Mouse (Mus musculus): Measurements from ENCODE around the gene Myh9. TPM values are rescaled to one million over a fixed set of nuclear protein-coding genes. Genes with fewer than 3 reads are reported as not detected.
A peak's percentile ranks its signal among the peaks of the same experiment; 100 is the strongest.

Gene Myh9
- total RNA-seq, 2 experiments from 2014 or later: 96.9 to 111 TPM

DNA sequence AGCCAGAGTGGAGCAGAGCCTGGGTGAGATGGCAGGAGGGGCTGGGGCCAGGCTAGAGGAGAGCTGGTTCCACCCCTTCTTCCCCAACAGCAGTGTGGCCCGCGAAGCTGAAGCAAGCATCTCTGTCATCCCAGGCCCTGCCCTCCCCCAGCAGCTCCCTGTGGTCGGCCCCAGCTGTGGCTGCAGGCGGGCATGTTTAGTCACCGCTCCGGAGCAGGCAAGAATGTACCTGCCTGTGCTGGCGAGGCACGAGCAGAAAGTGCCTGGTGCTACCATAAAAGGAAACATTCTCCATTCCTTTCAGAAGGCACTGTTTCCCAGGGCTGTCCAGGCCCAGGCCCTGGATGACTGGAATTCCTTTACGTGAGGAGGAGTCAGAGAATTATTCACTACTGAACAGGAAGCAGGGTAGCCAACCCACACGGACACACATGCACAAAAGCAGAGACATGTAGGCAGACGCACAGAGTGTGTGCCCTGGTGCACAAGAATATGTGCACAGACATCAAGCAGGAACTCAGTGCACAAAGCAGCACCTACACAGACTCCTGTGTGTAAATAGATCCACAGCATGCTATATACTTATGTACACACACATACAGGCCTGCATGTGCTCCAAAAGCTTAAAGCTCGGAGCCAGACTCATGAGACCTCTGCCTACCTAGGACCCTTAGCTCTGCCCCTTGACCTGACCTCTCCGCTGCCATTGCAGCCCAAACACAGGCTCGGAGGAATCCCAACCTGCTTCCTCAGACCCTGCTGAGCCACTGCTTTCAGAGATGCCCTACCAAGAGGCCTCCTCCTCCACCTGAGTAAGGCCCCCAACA is 43.1 kb downstream of the Myh9 start:
- peak; percentile 47 for DNase-seq
- intact Hi-C loops (cut with DNase I; ENCODE audit: low total_unique reads): no loop called here

DNA sequence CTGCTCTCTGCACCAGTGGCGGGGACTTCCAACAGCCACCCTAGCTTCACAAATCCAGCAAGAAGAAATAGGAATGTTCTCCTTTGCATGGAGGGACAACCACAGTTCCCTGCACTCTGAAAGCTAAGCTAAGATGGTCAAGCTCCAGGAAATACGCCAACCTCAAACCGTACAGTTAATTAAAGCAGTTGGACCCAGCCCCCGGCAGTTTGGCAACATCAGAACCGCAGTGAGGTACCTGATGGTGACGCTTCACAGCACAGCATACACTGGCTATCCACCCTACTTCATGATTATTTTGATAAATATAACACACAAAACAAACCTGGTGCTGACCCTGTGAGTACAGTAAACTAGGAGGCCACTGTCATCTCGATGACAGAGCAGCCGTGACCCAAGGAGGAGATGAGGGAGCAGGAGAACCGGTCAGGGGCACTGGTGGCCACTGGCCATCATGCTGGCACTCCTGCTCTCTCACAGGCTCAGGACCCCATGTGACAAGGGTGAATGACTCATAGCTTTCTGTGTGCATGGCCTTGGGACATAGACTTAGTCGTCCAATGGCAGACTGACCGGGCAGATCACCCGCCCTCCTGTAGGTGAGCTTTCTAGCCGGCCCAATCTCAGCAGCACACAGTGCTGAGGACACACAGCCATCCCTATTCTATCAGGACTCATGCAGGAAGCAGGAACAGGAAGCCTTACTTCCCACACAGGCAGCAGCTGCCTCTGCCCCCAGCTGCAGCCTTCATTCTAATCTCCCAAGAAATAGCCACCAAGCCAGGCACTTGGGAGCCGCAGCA is 44.2 kb downstream of the Myh9 start:
- intact Hi-C loops (cut with DNase I; ENCODE audit: low total_unique reads): no loop called here
- no peak for DNase-seq

DNA sequence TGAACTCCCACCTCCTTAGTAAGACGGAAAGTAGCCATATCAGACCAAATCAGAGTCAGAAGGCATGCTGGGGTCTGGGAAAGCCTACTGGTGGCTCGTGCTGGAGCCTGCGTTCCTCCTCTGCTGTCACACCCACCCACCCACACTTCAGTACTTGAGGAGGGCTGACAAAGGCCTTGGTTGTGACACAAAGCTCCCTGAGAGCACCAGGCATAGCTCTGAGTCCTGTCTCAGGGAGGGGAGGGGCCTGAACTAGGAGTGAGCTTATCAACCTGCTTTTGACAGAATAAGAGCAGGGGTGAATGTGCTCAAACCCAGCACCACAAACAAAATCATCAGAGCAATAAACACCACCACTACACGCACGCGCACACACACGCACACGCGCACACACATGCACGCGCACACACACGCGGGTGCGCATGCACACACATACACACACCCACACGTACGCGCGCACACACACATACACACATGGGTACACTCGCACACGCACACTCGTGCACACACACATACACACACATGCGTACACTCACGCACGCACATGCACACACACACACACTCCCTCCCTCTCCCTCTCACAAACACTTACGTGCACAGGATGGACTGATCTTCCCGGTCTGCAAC is 45.5 kb downstream of the Myh9 start:
- intact Hi-C loops (cut with DNase I; ENCODE audit: low total_unique reads): no loop called here
- no peak for DNase-seq

DNA sequence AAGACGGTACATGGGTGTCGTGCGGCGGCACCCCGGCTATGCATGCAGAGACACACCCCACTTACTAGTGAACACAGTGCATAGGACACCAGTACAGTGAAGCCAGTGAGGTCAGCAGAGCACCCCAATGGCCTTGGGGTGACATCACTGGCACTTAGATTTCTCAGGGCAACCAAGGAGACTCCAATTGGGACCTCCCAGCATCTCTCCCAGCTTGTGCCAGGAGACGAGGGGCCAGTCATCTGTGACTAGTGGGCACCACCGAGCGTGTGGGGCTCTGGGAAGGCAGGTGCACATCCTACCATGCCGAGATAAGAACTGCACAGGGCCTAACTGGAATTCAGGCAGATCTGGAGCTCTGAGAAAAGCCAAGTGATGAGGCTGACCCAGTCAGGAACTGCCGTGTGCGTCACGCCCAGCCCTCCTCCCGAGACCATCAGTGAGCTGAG is 47.0 kb downstream of the Myh9 start:
- no peak for DNase-seq
- intact Hi-C loops (cut with DNase I; ENCODE audit: low total_unique reads): no loop called here

DNA sequence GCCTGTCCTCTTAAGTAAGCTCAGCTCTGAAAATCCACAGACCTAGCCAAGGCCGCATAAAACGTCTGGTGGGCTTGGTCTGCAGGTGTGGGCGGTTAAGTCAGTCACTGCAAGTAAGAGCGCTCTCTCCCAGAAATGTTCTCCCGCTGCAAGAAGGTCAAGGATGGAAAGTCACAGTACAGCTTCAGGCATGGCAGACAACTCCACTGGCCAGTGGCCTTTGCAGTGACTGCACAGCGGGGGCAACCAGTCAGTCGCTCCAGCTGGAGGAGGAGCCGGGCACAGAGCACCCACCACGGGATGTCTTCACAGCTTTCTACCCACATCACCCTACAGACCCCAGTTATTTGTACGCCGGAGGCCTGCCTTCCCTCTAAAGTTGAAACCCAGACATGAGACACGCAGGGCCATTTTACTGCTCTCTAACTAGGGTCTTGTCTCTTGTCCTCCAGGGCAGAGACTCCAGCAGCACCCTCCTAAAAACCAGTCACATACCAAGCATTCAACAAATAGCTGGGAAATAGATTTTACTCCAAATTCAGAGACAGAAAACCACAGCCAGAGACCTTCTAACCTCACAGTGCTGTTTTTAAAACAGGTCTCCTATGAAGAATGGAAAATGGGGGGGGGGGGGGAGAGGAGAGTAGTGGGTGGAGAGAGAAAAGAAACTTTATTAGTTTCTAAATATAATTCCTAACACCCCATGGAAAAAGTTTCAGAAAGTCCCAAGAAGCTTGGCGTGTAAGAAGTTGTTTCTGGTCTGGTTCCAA is 47.7 kb downstream of the Myh9 start:
- DNase-seq: no peak
- intact Hi-C loops (cut with DNase I; ENCODE audit: low total_unique reads): no loop called here

DNA sequence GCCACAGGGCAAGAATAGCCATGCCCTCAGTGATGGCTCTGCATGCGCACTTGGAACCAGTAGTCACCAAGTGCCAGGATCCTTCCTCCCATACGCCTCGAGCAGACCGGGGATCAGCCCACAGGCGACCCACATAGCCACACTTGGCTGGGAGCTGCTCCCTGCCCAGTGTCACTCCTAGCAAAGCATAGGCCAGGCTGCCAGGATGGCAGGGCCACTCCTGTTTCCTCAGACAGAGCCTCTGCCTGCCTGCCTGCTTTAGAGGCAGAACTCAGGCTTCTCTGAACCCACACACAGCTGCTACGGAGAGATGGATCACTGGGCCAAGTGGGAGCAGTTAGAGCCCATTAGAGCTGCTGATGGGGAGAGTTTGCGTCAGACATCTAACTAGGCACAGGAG is 48.4 kb downstream of the Myh9 start:
- intact Hi-C loops (cut with DNase I; ENCODE audit: low total_unique reads): no loop called here
- peak; percentile 50 for DNase-seq

DNA sequence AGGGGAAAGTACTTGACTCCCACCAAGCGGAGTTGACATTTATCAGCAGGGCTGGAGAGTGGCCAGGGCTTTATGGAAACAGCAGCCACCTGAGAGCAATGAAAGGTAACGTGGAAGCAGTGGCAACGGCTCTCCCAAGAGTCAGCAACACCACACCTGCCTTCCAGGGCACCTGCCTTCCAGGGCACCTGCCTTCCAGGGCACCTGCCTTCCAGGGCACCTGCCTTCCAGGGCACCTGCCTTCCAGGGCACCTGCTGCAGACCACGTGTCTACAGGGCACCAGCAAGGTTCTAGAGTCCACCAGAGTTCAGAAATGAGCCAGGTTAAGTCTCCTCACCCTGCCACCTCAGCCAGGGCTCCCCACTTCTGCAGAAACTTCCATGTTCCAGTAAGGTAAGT is 48.9 kb downstream of the Myh9 start:
- intact Hi-C loops (cut with DNase I; ENCODE audit: low total_unique reads): no loop called here
- no peak for DNase-seq

DNA sequence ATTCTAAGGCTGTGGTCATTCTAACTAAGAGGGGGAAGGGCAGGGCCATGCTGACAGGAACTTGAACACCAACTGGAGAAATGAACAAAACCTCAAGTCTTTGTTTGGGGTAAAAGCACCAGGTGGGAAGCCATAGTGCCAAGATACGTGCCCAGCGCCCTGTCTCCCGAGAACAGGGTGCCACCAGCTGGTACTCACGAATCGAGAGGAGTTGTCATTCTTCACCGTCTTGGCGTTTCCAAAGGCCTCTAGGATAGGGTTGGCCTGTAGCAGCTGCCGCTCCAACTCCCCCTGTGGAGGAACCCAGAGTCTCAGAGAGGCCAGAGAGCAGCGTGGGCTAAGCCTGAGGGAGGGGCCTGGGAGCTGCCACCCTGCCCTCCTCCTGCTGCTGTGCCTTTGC is 49.9 kb downstream of the Myh9 start:
- DNase-seq: no peak
- intact Hi-C loops (cut with DNase I; ENCODE audit: low total_unique reads): no loop called here

DNA sequence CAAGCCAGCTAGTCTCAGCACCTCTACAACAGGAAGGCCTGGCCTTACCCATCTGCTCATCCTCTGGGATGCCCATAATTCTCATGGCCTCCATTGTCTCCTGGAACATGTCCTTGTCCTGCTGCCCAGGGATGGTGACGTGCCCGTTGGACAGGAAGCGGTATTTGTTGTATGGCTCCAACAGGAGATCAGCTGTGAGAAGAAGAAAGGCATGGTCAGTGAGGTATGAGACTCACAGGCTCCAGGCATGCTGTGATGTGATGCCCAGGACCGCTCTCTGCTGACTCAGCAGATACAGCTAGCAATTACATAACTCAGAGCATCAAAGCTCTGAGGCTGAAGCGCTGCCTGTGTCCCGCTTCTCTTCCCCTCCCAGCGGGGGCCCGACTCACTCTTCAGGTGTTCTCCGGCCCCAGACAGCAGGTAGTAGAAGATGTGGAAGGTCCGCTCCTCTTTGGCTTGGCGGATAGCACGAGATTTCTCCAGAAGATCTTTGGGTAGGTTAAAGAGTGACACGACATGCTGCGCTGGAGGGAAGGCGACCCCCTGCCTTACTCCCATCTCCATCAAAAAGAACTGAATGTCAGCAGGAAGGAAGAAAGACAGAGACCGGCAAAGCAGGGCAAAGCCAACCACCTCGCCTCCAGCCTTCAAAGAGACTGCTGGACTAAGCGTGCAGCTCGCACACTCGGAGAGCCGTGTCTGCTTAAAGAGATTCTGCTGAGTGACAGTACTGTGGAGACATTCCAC is 51.1 kb downstream of the Myh9 start:
- intact Hi-C loops (cut with DNase I; ENCODE audit: low total_unique reads): no loop called here
- DNase-seq: no peak

DNA sequence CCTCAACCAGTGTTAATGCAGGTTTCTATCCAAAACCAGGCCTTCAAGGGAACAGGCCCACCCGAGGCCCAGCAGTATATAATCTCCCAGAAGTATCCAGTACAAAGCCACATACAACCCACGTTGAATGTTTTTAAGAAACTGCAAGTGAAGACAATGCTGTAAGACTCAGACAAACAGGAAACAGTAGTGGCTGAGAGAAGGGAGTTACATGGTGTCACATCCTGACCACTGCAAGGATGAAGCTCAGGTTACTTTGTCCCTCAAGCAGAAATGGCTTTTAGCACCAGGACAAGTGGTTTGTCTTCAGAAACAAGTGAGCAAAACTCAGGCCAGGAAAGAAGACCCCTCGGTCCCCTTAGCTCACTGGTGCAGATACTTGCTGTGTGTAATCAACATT is 52.8 kb downstream of the Myh9 start:
- intact Hi-C loops (cut with DNase I; ENCODE audit: low total_unique reads): loop anchor here (10.0 kb wide), 1 partner anchor 46 kb away; no protein-coding TSS in a partner anchor
- DNase-seq: no peak

DNA sequence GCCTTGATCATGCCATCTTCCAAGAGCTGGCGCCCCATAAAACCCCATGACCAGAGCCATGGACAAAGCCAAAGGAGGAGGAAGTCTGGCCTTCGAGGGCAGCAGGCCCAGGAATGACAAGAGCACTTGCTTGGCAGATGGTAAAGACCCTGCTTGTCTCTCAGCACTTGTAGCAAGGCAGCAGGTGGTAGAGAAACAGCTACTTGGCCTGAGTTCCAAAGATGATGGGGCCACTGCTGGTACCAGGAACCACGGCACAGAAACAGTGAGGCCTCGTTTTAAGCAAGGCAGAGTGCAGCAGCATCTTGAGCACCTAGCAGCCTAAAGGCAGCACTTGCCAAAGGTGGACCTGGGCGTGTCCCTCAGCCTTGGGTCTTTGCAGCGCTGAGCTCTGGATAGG is 53.6 kb downstream of the Myh9 start:
- intact Hi-C loops (cut with DNase I; ENCODE audit: low total_unique reads): loop anchor here (10.0 kb wide), 1 partner anchor 46 kb away; no protein-coding TSS in a partner anchor
- no peak for DNase-seq

DNA sequence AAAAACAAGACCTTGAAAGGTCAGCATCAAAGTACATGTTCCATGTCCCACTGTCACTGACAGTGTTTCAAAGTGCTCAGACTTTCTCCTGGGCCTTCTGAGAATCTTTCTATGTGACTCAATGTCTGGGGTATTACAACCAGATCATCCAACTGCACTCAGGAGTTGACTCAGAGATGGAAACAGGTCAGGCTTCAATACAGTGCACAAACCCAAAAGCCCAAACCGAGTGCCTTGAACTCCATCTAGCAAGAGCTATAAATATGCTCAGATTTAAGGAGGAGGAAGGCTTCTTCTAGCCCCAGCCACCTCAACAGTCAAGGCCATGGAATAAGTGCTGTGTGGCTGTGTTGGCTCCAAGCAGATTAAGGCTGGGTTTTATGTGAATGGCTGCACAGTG is 56.2 kb downstream of the Myh9 start:
- DNase-seq: no peak
- intact Hi-C loops (cut with DNase I; ENCODE audit: low total_unique reads): loop anchor here (10.0 kb wide), 1 partner anchor 49 kb away; no protein-coding TSS in a partner anchor

DNA sequence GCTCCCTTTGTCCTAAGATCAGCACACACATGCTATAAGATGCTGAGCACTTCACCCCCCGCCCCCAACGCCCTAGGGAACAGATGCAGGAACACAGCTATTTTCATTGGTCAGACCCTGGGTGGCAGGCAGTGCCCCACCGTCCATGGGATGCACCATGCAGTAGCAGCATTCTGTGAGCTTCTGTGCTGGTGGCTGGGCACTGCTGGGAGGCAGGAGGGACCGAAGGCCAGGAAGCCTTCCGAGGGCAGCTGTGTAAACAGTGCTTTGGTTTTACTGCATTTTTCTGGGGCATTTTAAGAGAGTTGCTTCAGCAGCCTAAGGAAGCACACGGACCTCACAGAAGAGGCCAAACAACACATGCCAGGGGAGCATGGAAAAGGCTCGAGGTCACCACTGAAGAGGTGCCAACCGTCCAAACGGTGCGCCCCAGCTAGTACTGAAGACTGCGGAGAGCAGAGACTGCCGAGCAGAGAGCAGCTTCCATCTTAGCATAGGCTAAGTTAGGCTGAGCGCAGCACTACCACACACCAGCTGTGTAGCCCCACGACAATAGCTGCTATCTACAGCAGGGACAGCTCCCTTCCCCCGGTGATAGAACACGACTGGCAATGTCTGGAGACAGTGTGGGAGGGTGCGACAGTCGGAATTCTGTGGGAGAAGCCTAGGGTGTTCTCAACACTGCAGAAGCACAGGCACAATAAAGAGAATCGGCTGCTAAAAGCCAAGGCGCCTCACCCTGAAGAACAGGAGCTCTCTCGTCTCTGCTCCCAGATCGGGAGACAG is 57.7 kb downstream of the Myh9 start:
- intact Hi-C loops (cut with DNase I; ENCODE audit: low total_unique reads): loop anchor here (5.0 to 10.0 kb wide), 2 partner anchors 51 to 133 kb away; no protein-coding TSS in a partner anchor
- DNase-seq: no peak

DNA sequence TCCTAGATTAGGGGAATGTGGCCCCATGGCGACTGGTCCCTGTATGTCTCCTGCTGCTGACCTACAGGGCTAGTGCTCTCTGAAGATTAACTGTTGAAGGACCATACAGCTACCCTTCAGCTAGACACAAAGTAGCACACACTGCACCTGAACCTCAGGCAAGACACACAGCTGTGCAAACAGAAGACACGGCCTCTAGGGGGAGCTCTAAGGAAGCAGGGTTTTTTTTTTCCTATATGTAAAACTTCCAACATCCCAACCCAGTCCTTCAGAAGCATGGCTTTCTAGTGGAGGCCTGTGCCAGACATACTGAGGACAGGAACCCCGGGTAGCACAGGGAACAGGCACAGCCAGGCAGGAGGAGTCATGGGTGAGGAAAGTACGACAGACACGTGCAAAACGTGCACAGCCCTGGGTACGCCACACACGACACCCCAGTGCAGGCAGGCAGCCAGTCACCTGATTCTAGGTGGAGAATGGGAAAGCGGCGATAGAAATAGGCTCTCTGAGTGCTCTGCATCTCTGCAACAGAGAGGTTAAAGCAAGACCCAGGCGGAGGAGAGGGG is 59.4 kb downstream of the Myh9 start:
- intact Hi-C loops (cut with DNase I; ENCODE audit: low total_unique reads): loop anchor here (5.0 to 10.0 kb wide), 2 partner anchors 52 to 135 kb away; no protein-coding TSS in a partner anchor
- no peak for DNase-seq

DNA sequence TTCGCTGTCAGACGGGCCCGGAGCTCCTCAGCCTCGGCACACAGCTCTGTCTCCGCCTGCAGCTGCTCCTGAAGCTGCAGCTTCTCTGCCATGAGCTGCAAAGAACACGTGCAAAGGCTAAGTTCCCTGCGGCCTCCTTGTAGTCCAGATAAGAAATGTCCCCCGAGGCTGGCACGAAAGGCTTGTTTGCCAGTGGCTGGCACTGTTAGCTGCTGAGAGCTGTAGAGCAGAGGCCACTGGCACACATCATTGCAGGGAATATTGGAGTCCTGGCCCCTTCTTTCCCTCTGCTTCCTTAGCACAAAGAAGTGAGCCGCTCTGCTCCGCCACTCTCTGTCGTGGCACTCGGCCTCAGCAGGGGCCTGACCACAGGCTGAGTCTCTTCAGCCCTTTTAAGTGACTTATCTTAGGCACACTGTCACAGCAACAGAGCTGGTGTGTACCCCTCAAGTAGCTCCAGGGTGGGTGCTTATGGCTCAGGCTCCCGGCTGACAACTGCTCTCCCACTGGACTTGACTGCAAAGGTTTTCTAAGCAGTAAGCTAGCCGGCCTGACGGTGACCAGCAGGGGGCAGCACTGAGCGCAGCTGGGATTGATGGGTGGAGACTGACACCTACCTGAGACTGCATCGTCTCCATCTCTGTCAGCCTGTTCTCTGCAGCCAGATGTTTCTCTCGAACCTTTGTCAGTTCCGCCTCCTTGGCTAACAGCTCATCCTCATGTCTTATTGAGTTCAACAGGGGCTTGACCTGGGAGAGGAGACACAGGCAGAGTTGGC is 66.6 kb downstream of the Myh9 start:
- peak; percentile 81 for DNase-seq

DNA sequence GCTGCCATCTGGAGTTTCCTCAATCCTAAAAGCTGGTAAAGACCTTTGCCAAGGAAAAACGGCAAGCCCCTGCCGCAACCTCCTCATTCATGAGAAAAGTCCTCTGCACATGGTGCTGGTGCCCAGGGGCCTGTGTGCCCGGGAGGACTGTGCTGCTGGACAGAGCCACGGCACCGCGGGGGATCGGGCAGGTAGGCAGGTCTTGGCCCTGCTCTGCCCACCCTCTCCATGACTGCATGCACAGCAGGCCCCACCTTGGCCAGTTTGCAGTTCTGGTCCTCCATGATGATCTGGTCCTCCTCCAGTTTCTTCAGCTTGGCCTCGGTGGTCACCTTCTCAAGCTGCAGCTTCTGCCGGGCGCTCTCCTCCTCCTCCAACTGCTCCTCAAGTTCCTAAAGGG is 67.7 kb downstream of the Myh9 start:
- no peak for DNase-seq
- intact Hi-C loops (cut with DNase I; ENCODE audit: low total_unique reads): no loop called here

More for the DNA sequence above, 66.6 kb downstream of the Myh9 start:
- intact Hi-C loops (cut with DNase I; ENCODE audit: low total_unique reads): no loop called here
